Mouse (Mus musculus) intestine, embryonic 14.5 days (tissue): ENCODE data around the gene Mrps18a. TPM values are rescaled to one million over a fixed set of nuclear protein-coding genes. Genes with fewer than 3 reads are reported as not detected.

Source experiments
- ATAC-seq: fragments of 200-750 bp; cut with Nextera tagmentation; replicated peaks from 2 replicates; pipeline ENCODE4 v1.8.0; 2017; ENCODE audit warnings: low read depth, moderate number of reproducible peaks, moderate TSS enrichment, moderate library complexity; ENCODE audit not compliant: low FRiP score, low TSS enrichment
- DNase-seq: peaks from one replicate; pipeline ENCODE4 v3.0.0-alpha.2; 2018; ENCODE audit warnings: low spot score
- H3K27ac ChIP-seq: fragments of 300-500 bp; sonication (generic); 2 replicates; pipeline ENCODE4 v1.5.1; 2014; ENCODE audit warnings: low read depth, mild to moderate bottlenecking, control low read depth
- H3K27me3 ChIP-seq: fragments of 300-500 bp; sonication (generic); replicated peaks from 2 replicates; pipeline ENCODE4 v1.6.1; 2014; ENCODE audit warnings: low read length, control low read depth; ENCODE audit not compliant: control insufficient read depth, insufficient read depth
- H3K36me3 ChIP-seq: fragments of 300-500 bp; sonication (generic); 2 replicates; pipeline ENCODE4 v1.6.1; 2014; ENCODE audit warnings: low read length, control low read depth; ENCODE audit not compliant: control insufficient read depth, insufficient read depth
- H3K4me1 ChIP-seq: fragments of 300-500 bp; sonication (generic); replicated peaks from 2 replicates; pipeline ENCODE4 v1.6.1; 2014; ENCODE audit warnings: low read length, control low read depth, mixed read lengths; ENCODE audit not compliant: control insufficient read depth, insufficient read depth
- H3K4me2 ChIP-seq: fragments of 300-500 bp; sonication (generic); 2 replicates; pipeline ENCODE4 v1.6.1; 2014; ENCODE audit warnings: low read length
- H3K4me3 ChIP-seq: fragments of 300-500 bp; sonication (generic); 2 replicates; pipeline ENCODE4 v1.5.1; 2014; ENCODE audit warnings: low read depth, low read length, control low read depth, mixed read lengths
- H3K9ac ChIP-seq: fragments of 300-500 bp; sonication (generic); 2 replicates; pipeline ENCODE4 v1.6.1; 2014; ENCODE audit warnings: mild to moderate bottlenecking, low read length
- H3K9me3 ChIP-seq: fragments of 300-500 bp; sonication (generic); 2 replicates; pipeline ENCODE4 v1.6.1; 2016; ENCODE audit warnings: low read length, control low read depth; ENCODE audit not compliant: control insufficient read depth
- WGBS: fragments of 180-500 bp; shearing (Covaris S2); extraction: QIAGEN DNeasy Blood & Tissue Kit; methylation state at CpG from one replicate; pipeline ENCODE4 v1.1.7; 2014; 5-methylcytosine and 5-hydroxymethylcytosine counted together
- polyA plus RNA-seq: library from polyadenylated mRNA; unstranded; fragments of >200 nt; fragmentation: Nextera tagmentation; extraction: Ambion mirVana; gene quantifications from 2 replicates; pipeline ENCODE4 v1.2.1, GENCODE M21; 2014

Mrps18a gene
- polyA plus RNA-seq, 1 experiment from 2014 or later: 144 TPM

GRCm38 (mm10) chr17:46168318-46168717 is 57.5 kb downstream of the Mrps18a start:
- ATAC-seq (no peak), DNase-seq (no peak)
- Histone ChIP-seq H3K9me3 (no peaks in the 10 kb centered on the region), H3K4me2 (no peak overlapping the region), H3K9ac (no peak overlapping the region), H3K27me3 (no peaks in the 10 kb centered on the region), H3K36me3 (peaks cover 92% of the 10 kb centered on the region), H3K4me1 (no peaks in the 10 kb centered on the region), H3K27ac (no peak overlapping the region), H3K4me3 (no peak overlapping the region)
- WGBS: 49% methylated on average over 5 of the region's 5 CpGs

- Histone ChIP-seq H3K27me3 (no peaks in the 10 kb centered on the region), H3K9ac (no peak overlapping the region), H3K4me3 (no peak overlapping the region), H3K4me1 (no peaks in the 10 kb centered on the region), H3K4me2 (no peak overlapping the region), H3K27ac (no peak overlapping the region), H3K9me3 (no peaks in the 10 kb centered on the region), H3K36me3 (peaks cover 93% of the 10 kb centered on the region)
- WGBS: 95% methylated on average over 5 of the region's 5 CpGs
- ATAC-seq (no peak), DNase-seq (no peak)
These were observed 58.0 kb downstream of the Mrps18a start for GRCm38 (mm10) chr17:46168768-46169167.

DNA sequence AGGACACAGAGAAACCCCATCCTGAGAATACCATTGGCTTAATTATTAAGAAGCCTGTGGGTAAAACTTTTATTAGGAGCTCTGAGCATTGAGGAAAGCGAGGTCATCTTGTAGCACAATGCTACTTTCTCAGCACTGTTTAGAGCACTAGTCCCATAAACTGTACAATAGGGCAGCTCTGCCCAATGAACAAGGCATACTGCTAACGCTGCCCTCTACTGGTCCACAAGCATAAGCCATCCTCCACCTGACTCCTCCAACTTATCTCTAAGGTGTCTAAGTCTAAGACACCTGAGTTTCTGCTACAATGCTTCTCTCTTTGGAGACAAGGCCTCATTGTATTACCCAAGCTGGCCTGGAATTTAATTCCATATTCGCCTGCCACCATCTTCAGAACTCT is 59.8 kb downstream of the Mrps18a start:
- no peak for ATAC-seq
- Histone ChIP-seq H3K4me1 (no peaks in the 10 kb centered on the region), H3K9me3 (no peaks in the 10 kb centered on the region), H3K36me3 (peaks cover 87% of the 10 kb centered on the region), H3K27ac (no peak overlapping the region), H3K9ac (no peak overlapping the region), H3K4me2 (no peak overlapping the region), H3K4me3 (no peak overlapping the region), H3K27me3 (no peaks in the 10 kb centered on the region)
- WGBS: 83% methylated on average over 3 of the region's 3 CpGs
- no peak for DNase-seq

Other genes starting within 250 kb of the Mrps18a start
- 5.2 and 6.5 TPM in 2 replicates for gene Vegfa, start 78.6 kb upstream of the Mrps18a start, polyA plus RNA-seq
- 11.7 and 14.6 TPM in 2 replicates for gene Rsph9, start 33.2 kb downstream of the Mrps18a start, polyA plus RNA-seq
- 32.2 and 34.4 TPM in 2 replicates for gene Mad2l1bp, start 42.6 kb downstream of the Mrps18a start, polyA plus RNA-seq
- 29.9 and 30.7 TPM in 2 replicates for gene Gtpbp2, start 50.0 kb downstream of the Mrps18a start, polyA plus RNA-seq
- gene Polh, start 91.7 kb downstream of the Mrps18a start, polyA plus RNA-seq: 9.7 and 12.8 TPM in 2 replicates
- gene Xpo5, start 91.8 kb downstream of the Mrps18a start, polyA plus RNA-seq: 54.1 and 61.0 TPM in 2 replicates
- 93.7 and 96.4 TPM in 2 replicates for gene Polr1c, start 137.1 kb downstream of the Mrps18a start, polyA plus RNA-seq
- 102 and 112 TPM in 2 replicates for gene Yipf3, start 137.1 kb downstream of the Mrps18a start, polyA plus RNA-seq
- gene Lrrc73, start 142.5 kb downstream of the Mrps18a start, polyA plus RNA-seq: 0.55 and 0.65 TPM in 2 replicates
- 32.4 and 35.7 TPM in 2 replicates for gene Tjap1, start 172.0 kb downstream of the Mrps18a start, polyA plus RNA-seq
- 0.19 and 0.58 TPM in 2 replicates for gene Dlk2, start 186.4 kb downstream of the Mrps18a start, polyA plus RNA-seq
- 5.4 and 5.6 TPM in 2 replicates for gene Abcc10, start 217.4 kb downstream of the Mrps18a start, polyA plus RNA-seq